Mouse (Mus musculus) hindbrain, embryonic 11.5 days (tissue): ENCODE data around the gene Ddx43. TPM values are rescaled to one million over a fixed set of nuclear protein-coding genes. Genes with fewer than 3 reads are reported as not detected.

ENCODE experiments used
- polyA plus RNA-seq: library from polyadenylated mRNA; unstranded; fragments of >200 nt; fragmentation: Nextera tagmentation; extraction: Ambion mirVana; gene quantifications from 2 replicates; pipeline ENCODE4 v1.2.1, GENCODE M21; 2014

Ddx43 gene
- polyA plus RNA-seq, 1 experiment from 2014 or later: 0.14 TPM

Other genes with a start within 250 kb of the Ddx43 start
- 44.0 and 46.4 TPM in 2 replicates for gene Gsta4, start 213.0 kb upstream of the Ddx43 start, polyA plus RNA-seq
- not detected in 2 replicates for gene Gsta1, start 165.1 kb upstream of the Ddx43 start, polyA plus RNA-seq
- gene Gm3776, start 138.6 kb upstream of the Ddx43 start, polyA plus RNA-seq: not detected in 2 replicates
- not detected in 2 replicates for gene Gm10639, start 105.9 kb upstream of the Ddx43 start, polyA plus RNA-seq
- not detected in 2 replicates for gene Omt2a, start 81.0 kb upstream of the Ddx43 start, polyA plus RNA-seq
- not detected in 2 replicates for gene Omt2b, start 68.2 kb upstream of the Ddx43 start, polyA plus RNA-seq
- gene Gsta2, start 40.0 kb upstream of the Ddx43 start, polyA plus RNA-seq: not detected in 2 replicates
- 0.35 and 0.79 TPM in 2 replicates for gene Dppa5a, start 27.6 kb upstream of the Ddx43 start, polyA plus RNA-seq
- 2.9 and 3.3 TPM in 2 replicates for gene Ooep, start 17.1 kb upstream of the Ddx43 start, polyA plus RNA-seq
- 0.35 and 0.79 TPM in 2 replicates for gene Cgas, start 47.5 kb downstream of the Ddx43 start, polyA plus RNA-seq
- gene Mto1, start 52.4 kb downstream of the Ddx43 start, polyA plus RNA-seq: 26.1 and 26.7 TPM in 2 replicates
- gene Gm17324, start 53.0 kb downstream of the Ddx43 start, polyA plus RNA-seq: 0.28 and 0.48 TPM in 2 replicates
- 4,691 and 4,742 TPM in 2 replicates for gene Eef1a1, start 93.4 kb downstream of the Ddx43 start, polyA plus RNA-seq
- 10.7 and 12.8 TPM in 2 replicates for gene Slc17a5, start 192.3 kb downstream of the Ddx43 start, polyA plus RNA-seq
- gene Cd109, start 219.8 kb downstream of the Ddx43 start, polyA plus RNA-seq: 4.0 and 5.7 TPM in 2 replicates